Mouse (Mus musculus): ENCODE measurements around the gene Sdhb.

- TF ChIP-seq CTCF (IDR thresholded peaks at IDR 0.05; ENCODE audit: borderline replicate concordance, insufficient read depth, low read length), result no peak
- no peak for TF ChIP-seq POLR2A (IDR thresholded peaks at IDR 0.05; ENCODE audit: low read depth, low read length)
Observed at GRCm38 (mm10) chr4:140912271-140912833, 48.7 kb upstream of the Sdhb start.
